Mouse (Mus musculus) ovary, adult 18-20 months (tissue): ENCODE results near the gene Phyhipl.

Source experiments
- DNase-seq: peaks from one replicate; pipeline ENCODE4 v3.0.0; 2022; ENCODE audit warnings: low spot score, mixed read lengths

Gene Phyhipl

DNA sequence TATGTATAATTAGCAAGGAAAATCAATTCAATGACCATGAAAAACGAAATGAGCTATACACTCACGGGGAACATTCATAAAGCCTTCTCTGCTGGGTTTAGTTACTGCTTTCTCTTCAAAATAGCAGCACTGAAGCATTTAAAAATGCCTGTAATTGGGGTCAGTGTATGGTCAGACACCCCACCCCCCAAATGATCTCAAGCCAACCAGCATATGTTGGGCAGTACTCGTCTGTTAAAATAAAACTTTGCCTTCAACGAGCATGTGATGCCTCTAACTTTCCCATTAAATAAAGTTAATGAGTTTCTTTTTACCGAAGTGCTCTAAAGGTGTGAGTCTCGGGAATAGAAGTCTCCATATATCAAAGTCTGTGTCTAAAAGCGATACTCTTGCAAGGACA lies at the start of gene Phyhipl:
Gene Phyhipl, minus strand, starts transcription at position 138 of the 400 bp plus-strand sequence.
- no peak for DNase-seq

DNA sequence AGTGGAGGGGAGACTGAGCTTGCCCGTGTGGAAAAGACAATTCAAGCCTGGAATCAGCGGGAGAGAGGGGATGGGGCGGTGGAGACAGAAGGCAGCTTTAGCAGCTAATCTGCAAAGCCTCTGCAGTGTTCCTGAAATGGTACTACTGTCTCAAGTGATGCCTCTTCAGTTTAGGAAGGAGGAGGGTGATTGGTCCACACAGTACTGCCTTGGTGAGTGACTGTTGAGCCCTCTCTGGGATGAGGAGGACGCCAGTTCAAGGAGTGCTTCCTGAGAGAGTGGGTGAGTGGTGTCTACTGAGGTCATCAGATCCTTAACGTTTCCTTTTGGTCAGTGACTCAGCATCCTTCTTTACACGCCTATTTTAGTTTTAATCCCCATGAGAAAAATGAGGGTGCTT lies 47.4 kb upstream of the Phyhipl start:
- no peak for DNase-seq

DNA sequence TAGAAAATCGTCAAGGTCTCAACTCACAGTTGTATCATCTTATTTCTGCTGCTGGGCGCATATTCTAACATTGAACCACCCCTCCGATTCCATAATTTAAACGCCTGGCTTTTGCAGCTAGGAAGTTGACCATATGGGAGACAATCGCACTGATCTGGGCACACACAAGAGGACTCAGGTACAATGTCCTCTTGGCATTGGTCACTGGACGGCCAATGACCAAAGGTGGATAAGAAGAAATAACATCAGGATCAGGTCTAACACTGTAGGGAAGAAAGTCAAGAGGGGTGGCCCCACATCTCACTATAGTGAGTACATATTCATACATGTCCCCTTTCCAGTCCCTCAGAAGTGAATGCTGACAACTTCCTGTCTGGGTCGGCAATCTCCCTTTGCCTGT lies 43.8 kb upstream of the Phyhipl start:
- DNase-seq: no peak

DNA sequence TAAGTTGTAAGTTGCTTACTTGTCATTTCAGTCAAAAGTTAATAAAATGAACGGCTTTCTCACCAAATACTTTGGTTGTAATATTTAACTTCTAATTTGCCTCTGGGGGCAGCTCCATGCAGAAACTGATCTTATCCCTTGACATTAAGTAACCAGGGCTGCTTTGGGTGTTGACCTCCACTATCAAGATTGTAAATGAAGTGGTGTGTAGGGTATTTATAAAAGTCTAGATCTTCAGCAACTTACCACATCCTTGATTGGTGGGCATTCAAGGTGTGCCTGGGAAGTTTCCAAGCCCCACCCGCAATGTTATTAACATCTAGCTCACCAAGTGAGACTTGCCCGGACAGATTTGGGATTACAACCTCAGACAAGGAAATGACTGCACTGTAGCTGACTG lies 42.2 kb upstream of the Phyhipl start:
- no peak for DNase-seq

DNA sequence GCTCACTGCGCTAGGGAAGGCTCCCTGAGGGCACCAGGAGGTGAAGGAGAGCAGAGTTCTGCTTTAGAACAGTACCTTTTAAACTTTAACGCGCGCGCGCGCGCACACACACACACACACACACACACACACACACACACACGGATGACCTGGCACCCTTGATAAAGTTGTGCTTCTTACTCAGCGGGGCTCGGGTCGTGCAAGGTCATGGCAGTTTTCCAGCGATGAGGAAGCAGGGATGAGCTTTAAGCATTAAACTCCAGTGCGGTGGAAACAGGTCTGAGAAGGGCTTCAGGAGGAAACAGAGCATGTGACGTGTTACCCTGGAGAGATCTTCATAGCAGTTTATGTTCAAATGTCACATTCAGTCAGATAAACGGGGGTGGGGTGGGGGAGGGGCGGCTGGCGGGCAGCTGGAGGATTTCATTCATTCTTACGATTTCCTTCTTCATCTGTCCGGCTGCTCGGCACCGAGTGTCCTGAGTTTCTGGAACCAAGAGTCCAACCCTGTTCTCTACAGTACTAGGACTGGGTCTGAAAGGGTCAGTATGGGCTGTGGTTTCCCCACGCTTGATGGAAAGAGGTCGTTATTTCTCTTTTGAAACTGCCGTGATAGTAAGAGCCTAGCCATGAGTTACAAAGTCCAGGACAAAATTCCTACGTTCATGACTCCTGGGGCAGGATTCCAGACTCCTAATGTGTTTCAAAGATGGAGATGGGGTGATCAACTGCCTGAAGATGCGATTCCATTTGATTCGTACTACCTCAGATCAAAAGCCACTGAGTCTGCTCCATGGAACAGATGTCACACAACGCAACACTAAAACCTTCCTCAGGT lies 41.2 kb upstream of the Phyhipl start:
- DNase-seq: peak; percentile 6

DNA sequence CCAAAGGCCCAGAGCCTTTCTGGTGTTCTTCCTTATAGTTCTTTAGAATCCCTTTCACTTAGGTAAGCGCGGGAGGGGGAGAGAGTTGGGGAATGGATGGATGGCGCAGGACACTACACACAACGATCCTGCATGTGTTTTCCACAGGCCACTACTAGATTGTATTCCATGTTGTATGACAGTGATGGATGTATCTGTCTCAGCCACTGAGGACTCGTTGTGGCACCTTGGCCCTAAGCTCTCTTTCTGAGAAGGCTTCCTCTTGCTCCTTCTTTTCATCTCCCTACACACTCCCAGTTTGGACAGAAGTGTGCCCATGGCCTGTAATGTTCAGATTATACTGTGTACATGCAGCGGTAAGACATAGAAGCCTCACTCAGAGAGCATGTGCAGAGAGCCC lies 33.6 kb upstream of the Phyhipl start:
- DNase-seq: no peak

DNA sequence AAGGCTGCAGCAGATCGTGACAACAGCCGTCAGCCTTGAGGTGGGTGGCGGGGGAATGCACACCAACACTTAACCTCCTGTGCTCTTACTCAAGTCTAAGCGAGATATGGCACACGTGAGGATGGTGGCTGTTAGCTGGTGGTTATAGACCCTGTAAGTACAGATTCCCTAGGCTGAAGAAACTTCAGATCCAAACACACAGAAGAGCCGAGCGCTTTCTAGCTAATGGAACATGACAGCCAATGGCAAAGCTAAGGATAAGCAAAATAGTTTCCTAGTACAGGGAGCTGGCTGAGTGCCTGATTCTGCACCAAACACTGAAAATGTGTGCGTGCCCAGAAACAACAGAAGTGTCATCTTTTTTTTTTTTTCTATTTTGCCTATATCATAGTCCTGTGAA lies 33.1 kb upstream of the Phyhipl start:
- no peak for DNase-seq

DNA sequence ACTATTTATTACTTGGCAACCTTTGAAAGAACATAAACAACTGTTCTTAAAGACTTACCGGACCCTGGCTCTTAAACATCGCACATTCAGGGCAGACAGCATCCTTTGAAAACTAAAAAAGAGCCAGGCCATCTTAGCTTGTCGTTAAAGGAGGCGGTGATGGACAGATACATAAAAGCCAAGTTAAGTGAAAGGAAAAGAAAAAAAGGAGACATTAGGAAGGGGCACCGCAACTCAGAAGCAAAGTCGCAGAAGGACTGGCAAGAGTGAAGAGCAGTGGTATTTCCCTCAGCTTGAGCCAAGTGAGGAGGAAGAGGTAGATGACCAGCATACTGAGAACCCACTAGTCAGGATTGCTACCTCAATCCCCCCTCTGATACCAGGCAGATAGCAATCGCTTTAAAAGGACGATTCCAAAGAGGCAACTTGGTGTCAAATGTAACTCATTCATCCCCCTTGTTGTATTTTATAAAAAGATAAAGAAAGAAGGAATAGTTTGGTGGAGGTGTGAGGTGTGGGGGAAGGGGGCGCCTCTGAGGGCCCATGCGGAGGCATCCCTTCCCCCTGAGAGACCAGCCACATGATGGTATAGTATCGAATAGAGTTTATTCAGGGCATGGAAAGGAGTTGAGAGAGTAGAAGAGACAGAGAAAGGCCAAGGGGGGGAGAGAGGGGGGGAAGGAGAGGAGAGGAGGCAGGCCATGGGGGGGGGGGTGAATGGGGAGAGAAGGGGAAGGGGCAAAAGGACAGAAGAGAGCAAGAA lies 31.4 kb upstream of the Phyhipl start:
- DNase-seq: no peak

DNA sequence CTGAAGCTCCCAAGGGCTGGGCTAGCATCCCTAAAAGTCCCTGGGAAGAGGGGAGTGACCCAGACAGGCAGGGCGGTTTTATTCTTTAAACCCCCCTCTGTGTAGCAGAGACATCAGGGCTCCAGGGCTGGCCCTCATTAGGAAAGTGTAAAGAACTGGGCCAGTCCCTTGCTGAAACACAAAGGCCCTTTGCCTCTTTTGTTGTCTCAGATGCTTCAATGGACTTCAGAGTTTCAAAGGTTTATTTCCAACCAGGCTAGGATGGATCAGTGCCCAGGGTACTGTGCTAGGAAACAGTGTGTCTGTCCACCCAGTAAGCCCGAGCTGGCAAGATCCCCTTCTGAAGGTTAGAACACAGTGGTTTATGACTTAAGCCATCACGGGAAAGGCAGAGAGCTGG lies 30.7 kb upstream of the Phyhipl start:
- DNase-seq: no peak

DNA sequence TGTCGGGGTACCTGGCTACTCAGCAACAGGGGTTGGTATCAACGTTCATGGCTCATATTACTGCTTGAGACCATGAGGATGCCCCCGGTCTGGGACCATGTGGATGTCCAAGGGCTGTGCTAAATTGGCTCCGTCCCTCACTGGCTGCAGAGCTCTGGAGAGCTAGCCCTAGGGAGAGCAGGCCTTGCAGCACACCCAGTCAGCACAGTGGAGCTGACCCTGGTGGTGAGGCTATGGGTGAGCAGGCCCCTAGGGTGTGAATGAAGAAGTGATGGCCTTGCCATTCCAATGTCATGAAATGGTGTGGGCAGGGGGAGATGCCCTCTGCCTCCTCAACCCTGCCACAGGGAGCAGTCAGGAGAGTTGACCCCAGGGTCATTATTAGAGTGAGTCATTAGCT lies 27.7 kb upstream of the Phyhipl start:
- DNase-seq: no peak

DNA sequence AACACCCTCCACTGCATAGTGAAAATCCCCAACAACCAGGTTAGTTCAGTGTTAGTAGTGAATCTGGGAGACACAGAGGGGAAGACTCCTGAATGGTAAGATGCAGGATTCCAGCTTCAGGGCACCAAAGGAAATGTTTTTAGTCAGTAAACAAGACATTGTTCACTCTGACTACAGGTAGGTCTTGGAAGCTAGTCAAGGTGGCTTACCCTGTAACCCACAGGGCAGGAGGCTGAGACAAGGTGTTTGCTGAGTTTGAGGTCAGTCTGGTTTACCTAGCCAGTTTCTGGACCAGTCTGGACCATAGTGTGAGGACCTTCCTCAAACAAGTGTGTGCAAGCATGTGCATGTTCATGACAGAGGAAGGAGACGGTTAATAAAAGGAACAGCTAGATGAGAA lies 22.2 kb upstream of the Phyhipl start:
- DNase-seq: no peak

DNA sequence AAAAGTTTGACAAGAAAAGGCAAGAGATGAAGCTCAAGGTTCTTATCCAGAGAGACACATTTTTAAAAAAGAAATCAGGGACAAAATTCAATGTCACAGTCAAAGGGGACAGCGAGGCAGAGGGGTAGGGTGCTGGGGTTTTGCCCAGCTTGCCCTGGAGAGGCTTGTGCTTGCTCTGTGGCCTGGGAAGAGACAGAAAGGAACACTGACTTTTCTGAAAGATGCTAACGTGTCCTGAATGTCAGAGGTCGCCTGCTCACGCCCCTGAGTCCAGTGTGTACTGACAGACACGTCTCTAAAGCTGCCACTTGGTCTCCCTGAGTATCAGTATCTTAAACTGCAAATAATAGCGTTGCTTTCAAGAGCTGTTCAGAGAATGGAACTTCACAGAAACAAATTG lies 507 bp upstream of the Phyhipl start:
- no peak for DNase-seq

DNA sequence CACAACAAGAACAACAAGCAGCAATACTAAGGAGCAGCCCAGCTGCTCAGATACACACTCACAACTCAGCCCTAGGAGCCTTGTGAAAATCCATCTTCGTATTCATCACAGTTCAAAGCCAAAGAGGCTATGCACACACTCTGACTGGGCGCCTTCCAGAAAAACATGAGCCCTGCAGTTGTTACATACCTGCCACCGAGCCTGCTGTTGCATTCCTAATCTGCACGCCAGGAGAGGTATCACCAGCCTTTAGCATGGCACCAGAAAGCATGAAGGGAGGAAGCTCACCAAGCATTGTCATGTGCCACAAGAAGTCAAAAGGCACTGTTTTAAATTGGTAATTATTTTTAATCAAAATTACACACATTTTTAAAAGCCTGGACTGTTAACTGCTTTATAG lies 1.1 kb downstream of the Phyhipl start:
- no peak for DNase-seq

DNA sequence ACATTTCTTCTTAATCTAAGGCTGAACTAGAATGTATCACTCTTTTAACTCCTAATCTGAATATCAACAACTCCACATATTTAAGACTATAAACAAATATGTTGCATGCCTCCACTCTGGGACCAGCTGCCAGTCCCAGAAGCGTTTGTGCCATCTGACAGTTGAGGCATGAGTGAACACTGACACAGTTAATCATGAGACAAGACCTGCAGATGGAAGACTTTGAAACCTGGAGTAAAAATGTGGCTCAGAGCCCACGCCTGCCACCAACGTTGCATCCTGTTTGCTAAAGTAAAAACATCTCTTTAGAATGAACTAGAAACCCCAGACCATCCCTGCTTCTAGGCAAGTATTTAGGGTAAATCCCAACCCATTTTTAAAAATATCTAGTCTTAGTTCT lies 1.6 kb downstream of the Phyhipl start:
- no peak for DNase-seq

DNA sequence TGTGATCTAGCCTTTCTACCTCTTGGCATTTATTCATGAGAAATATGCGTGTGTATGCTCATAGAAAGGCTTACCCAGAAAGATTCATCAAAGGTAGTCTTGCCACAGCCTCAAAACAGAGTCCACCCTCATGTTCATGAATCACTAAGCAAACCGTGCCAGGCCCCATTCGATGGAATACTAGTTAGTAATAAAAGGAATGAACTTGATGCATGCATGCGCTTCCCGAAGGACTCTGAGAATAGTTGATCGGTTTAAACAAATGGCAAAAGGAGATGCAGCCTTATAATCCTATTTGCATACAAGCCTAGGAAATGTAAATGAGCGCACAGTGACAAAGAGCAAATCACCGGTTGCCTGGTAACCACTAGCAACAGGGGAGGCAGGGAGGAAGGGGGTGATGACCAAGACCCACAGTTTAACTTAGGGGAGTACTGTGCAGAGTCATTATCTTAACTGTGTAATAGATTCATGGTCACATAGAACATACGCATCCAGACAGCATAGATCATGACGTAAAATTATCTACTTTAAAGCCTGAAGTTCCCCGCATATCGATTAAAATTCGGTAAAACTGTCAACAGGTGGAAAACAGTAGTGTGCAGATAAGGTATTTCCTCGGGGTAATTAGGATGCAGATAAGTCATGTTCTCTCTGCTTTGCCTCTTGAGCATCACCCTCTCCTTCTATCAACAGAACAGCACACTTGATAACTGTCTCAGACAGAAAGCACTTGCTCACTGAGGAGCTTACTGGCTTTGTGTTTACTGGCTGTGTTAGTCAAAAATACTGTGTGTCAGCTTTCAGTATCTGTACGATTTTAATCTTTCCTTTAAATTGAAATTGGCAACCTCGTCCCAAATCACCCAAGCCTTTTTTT lies 3.8 kb downstream of the Phyhipl start:
- no peak for DNase-seq

DNA sequence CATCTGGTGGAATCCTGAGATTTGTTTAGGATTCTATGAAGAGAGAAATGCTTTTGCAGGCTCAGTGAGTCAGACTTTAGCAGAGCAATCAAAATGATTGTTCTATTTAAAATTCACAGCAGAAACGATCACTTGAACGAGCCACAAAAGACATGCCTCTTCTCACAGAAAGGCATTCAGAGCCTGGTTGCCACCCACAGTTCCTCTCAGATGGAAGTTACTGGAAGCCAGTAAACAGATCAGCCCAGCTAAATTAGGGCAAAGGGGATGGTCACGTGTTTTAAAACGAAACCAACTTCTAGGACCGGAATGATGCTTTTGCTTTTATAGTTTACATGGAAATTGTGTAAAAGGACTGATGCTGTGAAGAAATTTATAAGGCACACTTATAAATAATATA lies 6.9 kb downstream of the Phyhipl start:
- no peak for DNase-seq

DNA sequence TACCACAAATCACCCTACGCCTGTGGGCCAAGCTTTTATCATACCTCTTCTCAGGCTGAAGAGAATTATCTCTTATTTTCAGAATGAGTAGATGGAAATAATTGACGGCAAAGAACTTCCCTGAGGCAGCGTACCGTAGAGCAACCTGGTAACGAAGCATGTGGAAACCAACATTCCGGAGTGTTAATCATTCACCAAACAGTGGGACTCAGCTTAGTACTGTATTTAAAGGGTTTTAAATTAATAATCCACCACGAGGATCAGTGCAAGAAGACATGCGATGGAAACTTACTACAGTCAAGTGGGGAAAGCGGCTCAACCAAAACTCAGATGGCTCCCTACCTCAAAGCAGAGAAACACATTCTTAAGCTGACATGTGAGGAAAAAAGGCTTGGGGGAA lies 12.6 kb downstream of the Phyhipl start:
- DNase-seq: no peak

DNA sequence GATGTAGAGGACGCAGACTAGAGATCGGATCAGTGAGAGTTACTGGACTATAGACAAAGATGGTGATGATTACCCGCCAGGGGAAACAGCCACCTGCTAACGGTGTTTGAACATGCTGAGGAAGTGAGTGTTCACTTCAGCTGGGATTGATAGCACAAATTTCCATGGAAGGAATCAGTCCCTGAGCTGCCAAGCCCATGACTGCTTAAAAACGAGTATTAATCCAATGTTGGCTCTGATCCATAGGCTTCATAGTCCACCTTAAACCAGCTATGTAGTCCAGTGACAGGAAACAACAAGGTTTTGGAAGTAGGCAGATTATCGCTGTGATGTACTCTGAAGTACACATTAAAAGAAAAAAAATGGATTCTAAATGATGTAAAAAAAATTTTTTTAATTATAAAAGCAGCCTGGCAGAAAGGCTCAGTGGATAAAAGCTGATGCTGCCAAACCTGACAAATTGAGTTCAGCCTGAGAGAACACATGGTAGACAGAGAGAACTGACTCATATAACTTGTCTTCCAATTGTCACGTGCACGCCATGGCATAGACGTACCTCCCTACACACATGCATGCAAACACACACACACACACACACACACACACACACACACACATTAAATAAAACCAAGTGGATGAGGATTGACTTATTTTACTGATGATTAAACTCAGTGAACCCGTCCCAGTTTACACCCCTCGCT lies 14.7 kb downstream of the Phyhipl start:
- no peak for DNase-seq

DNA sequence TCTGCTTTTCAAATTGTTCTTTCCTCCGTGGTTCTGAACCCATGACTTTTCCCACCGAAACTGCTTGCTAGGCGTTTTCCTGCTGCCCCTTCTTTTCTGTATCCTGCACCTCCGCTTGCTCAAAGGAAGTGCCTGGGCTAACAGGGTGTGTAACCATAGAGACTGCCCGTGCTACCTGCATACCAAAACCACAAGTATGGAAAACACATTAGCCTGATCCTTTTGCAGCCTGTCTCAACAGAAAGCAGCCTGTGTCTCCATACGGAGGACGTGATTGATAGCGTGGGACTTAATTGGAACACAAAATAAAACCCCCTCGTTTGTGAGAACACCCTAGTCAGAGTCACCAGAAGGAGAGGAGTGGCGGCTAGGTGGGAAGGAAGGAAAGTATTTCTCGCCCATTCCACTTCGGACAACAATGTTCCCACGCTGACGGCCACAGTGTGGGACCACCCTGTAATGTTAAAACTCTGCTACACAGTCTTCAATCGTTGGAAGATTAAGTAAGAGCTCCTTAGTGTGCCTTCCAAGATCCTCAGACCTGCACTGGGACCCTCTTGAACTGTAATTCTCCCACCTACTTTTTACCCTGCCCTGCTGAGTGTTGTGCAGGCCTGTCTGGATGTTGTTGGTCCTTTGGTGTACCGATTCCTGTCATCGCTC lies 15.6 kb downstream of the Phyhipl start:
- DNase-seq: no peak

DNA sequence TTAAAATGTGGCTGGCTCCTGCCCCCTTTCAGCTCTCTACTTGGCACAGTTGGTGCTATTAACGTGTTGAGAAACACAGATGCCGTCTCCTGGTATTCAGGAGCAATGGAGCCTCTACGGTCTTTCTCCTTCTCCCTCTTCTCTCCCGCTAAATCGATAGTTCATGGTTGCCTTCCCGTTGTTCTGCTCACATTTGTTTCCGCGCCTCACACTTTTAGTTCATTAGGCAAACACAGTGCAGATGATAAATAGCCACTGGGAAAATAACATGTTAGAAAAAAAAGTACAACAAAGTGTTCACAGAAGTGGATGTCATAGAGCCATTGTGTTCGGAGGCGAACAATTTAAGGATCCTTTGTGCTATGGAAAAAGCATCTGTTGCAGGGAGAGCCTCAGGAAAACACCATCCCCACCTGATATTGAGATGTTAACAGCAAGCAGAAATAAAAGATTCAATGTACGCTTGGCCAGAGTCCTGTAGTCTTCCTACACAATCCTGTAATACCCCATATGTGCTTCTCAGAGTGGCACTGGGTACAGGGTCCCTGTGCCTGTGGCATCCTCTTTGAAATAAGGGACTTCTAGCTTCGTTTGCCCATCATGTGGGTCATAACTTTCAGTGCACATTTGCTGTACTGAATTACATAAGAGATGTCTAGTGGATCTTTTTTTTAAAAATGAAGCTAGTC lies 18.0 kb downstream of the Phyhipl start:
- no peak for DNase-seq

DNA sequence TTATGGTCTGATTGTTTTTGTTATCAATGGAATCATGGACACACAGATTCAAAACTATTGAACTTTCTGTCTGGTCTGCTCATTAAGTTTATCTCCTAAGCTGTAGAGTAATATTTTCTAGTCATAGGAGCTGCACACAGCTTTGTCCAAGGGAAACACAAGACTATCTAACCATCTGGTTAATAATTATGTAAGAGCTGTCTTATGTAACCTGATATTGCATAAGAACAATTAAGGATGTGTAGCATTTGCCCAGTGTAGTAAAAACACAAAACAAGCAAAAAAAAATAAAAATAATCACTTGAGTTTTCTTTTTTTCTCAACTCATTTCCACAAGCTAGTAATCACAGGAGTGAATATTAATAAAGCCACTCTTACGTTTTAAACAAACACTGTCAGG lies 20.5 kb downstream of the Phyhipl start:
- no peak for DNase-seq
